Mouse (Mus musculus) lung, postnatal 25 days (tissue): ENCODE measurements around the gene Mrtfb.

Source experiments
- DNase-seq: peaks from one replicate; pipeline ENCODE4 v3.0.0; 2022; ENCODE audit warnings: low spot score

The Mrtfb gene

DNA sequence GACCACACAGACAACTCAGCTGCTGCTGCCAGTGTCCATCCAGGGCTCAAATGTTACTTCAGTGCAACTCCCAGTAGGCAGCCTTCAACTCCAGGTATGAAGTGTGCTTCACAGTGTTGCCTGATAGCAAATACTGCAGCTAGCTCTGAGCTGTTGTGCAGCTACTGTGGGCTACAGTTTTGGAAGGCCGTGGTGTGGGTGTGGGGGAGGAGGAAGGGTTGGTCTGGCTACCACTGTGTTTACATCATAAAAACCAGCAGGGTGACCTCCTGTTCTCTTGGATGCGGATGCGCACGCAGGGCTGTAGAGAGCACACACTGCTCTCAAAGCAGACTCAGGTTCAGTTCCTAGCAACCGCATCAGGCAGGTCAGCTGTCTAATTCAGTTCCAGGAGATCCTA, 145.3 kb downstream of the Mrtfb start:
- no peak for DNase-seq

GRCm38 (mm10) chr16:13404656-13405055, 148.4 kb downstream of the Mrtfb start:
- DNase-seq: no peak

DNA sequence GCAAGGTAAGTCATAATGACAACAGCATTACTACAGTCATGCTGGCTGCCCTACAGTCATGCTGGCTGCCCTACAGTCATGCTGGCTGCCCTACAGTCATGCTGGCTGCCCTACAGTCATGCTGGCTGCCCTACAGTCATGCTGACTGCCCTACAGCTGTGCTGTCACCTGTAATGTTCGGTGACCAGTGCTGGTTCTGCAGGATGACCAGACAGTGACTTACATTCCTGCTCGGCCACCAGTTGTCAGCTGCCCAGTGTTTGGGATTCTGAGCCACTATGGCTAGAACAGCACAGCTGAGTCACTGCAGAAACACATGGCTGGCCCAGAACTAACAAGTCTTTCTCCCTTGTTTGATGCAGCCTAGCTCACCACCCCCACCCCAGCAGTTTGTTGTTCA, 149.1 kb downstream of the Mrtfb start:
- no peak for DNase-seq

- DNase-seq: peak; percentile 81
These were observed 153.4 kb downstream of the Mrtfb start for GRCm38 (mm10) chr16:13409530-13410163.

DNA sequence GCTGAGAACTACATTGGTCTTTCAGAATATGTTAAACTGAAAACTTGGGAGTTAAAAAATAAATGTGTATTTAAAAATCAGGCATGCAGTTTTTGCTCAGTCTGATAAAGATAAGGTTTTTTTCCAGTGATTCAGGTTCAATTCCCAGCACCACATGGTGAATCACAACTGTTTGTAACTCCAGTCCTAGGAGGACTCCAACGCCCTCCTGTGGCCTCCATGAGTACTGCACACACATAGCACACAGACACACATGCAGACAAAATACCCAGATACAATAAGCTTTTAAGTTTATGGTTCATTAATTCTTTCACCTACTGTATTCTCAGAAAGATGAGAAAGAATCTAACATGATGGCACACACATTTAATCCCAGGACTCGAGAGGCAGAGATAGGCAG, 154.5 kb downstream of the Mrtfb start:
- no peak for DNase-seq

DNA sequence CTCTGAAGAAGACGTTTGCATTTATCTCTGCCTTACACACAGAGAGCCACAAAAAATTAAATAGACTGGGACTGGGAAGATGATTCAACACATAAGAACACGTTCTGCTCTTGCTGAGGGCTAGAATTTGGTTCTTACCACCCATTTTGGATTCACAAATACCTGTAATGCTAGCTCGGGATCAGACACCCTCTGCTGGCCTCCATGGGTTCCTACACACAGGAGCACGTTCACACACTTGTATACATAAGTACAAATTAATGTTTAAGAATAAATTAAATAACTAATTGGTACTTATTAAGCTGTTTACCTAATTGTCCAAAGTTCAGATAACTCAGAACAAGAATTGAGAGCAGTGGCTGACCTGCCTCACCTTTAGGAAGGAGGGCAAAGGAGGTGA, 155.2 kb downstream of the Mrtfb start:
- DNase-seq: no peak

DNA sequence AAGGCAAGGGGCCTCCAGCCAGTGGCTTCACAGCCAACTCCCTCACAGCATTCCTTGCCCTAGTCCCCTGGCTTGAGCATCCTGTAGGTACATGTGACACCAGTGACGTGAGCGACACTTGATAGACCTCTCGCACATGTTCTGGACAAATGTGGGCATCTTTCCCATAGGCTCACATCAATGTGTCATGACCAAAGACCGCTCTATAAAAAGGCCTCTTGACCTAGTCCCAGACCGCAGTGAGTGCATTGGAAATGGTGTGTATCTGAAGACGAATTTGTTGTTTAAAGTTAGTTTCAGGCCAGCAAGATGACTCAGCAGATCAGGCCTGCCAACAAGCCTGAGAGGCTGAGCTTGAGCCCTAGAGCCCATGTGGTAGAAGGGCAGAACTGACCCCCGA, 158.3 kb downstream of the Mrtfb start:
- DNase-seq: no peak

GRCm38 (mm10) chr16:13414972-13415371, 158.7 kb downstream of the Mrtfb start:
- no peak for DNase-seq

DNA sequence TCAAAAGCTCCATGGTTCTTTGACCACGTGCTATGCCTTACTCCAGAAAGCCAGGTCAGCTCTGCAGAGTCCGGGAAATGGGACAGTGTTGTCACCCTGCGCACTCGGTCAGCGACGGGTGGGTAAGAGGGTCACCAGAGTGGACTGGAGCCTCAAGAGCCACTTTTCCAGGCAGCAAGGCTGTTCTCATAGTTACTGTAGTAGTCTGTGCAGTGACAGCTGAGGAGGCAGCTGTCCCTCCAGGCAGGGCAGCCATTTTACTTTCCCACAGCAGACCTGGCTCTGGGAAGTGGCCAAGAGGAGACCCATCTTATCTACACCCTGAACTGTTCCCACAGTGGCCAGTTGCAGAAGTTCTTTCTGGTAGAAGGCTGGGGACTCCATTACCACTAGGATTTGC, 159.2 kb downstream of the Mrtfb start:
- no peak for DNase-seq

GRCm38 (mm10) chr16:13416465-13416864, 160.2 kb downstream of the Mrtfb start:
- peak; percentile 64 for DNase-seq

GRCm38 (mm10) chr16:13417904-13418303, 161.6 kb downstream of the Mrtfb start:
- no peak for DNase-seq

DNA sequence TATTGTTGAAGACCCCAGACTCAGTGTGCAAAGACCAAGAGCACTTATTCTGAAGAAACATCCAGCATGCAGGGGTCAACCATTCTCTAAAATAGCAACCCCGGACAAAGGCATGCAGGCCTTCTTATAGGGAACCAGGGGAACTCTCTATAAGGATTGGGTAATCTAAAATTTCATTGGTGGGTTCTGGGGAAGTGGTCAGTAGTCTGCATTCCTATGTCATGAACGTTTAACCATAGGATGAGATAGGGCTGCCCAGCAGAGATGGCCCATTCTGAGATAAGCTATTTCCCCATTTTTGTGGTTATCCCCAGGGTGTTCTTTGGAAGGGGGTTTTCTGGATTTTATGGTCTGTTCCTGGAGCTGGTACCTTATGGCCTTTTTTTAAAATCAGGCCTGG, 163.5 kb downstream of the Mrtfb start:
- no peak for DNase-seq

GRCm38 (mm10) chr16:13422522-13422921, 166.2 kb downstream of the Mrtfb start:
- DNase-seq: no peak

DNA sequence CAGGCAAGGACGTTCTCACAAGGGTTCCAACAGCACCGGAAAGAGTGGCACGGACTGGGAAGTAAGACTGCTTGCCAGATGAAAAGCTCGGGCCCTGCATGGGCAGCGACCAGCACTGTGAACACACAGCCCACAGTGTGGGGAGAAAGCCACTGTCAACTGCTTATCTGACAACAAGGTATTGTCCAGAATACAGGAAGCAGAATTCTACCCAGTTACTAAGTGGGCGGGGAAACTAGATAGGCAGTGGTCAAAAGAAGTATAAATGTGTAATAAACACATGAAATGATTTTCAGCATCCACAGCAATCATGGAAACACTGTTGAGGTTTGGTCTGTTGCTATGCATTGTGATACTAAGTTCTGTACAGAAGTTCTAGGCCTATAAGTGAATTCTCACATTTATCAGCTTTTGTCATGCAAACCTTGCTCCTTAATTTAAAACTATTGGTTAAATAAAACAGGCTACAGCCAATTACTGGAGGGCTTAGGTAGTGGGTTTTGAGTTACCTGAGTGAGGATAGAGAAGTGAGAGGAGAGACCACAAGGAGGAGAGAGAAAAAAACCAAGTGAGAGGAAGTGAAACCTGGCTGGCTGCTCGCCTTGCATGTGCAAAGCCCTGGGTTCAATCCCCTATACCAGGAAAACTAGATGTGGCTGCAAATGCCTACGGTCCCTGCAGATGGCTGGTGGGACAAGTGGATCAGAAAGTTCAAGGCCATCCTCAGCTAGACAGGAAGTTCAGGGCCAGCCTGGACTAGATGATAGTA, 167.5 kb downstream of the Mrtfb start:
- peak; percentile 11 for DNase-seq

DNA sequence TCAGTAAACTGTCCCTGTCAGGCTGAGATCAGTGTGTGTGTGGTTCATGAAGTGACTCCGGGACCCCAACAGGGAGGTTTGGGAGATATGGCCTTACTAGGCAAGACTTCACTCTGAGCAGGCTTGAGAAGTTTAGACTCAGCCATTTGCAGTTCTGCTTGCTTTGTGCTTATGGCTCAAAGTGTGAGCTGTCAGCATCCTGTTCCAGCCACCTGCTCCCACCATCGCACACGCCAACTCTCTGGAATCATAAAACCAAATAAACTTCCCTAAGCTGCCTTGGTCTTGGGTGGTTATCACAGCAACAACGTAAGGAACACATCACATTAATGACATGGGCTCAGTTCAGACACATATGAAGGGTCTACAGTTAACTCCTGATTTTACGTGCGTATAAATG, 169.5 kb downstream of the Mrtfb start:
- DNase-seq: no peak

- DNase-seq: no peak
These were observed 170.7 kb downstream of the Mrtfb start for GRCm38 (mm10) chr16:13426831-13427589.

GRCm38 (mm10) chr16:13428077-13428476, 171.8 kb downstream of the Mrtfb start:
- no peak for DNase-seq

- DNase-seq: no peak
These were observed 172.5 kb downstream of the Mrtfb start for GRCm38 (mm10) chr16:13428806-13429205.

- DNase-seq: no peak
These were observed 173.8 kb downstream of the Mrtfb start for GRCm38 (mm10) chr16:13429921-13430606.

GRCm38 (mm10) chr16:13430940-13431339, 174.7 kb downstream of the Mrtfb start:
- no peak for DNase-seq

- DNase-seq: no peak
These were observed 179.3 kb downstream of the Mrtfb start for GRCm38 (mm10) chr16:13435627-13436026.

DNA sequence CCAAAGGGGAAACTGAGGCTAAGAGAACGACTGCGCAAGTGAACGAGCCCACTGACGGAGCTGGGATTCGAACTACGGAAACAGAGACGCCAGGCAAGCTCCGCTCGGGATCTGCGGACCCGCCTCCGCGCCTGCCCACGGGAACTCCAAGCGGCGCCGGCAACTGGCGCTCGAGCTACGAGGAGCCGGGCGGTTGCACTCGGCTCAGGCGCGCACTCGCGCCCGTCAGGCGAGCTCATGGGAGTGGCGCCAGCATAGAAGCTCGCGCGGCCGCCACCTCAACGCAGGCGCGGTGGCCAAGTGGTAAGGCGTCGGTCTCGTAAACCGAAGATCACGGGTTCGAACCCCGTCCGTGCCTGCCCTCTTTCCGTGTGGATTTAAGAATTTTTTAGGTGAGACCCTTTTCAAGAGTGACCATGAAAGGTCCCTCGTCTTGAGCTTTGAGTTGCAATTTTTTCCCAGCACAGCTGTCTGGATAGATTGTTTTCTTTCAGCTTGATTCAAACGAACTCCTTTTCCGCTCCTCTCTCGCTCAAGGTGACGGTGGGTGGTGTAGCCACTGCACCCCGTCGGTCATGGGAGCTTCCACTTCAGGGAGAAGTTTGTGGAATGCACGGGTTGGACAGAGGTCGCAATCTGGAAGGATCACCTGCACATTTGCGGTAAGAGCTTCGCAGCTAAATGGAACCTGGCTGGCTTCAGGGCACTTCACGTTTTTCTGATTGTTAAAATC, 180.9 kb downstream of the Mrtfb start:
- peak; percentile 97 for DNase-seq
